Mouse (Mus musculus): Measurements from ENCODE around the gene Gm17689. TPM values are rescaled to one million over a fixed set of nuclear protein-coding genes. Genes with fewer than 3 reads are reported as not detected.

The Gm17689 gene
- not detected in 2 replicates for polyA plus RNA-seq (2014; fragmentation: Nextera tagmentation; extraction: Ambion mirVana)

DNA sequence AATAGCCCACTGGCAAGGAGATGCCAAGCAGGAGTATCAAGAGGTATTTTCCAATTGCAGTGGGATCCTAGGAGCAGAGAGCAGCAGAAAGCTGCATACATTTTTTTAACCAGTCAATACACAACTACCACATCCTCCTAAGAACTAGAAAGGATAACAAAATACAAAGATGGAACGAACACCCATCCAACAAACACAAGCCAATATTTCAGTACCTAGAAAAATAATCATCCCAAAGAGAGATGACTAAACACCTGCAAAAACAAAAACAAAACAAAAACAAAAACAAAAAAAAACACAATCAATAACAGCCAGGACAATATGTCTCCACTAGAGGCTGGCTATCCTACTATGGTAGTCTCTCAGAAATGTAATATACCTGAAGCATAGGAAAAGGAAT, at the start of gene Gm17689:
Gene Gm17689 (minus strand): TSS at position 101 of the 400 bp plus-strand sequence.
- ATAC-seq (ENCODE audit: insufficient number of reproducible peaks, low FRiP score, low TSS enrichment, low read depth) (no peak), DNase-seq (ENCODE audit: low spot score) (no peak)
- no peak within 1 kb of the TSS for H3K4me3 ChIP-seq (ENCODE audit: low read depth, low read length)
- no peak within 1 kb of the TSS for H3K4me2 ChIP-seq (ENCODE audit: low read depth, severe bottlenecking)
- no peak within 1 kb of the TSS for H3K9ac ChIP-seq (ENCODE audit: low read length)
- peaks cover 4% of the 10 kb centered on the region; the same call in 1 of the 2 replicates for H3K9me3 ChIP-seq (ENCODE audit: control insufficient read depth, low read length)
- no peaks in the 10 kb centered on the region for H3K36me3 ChIP-seq (ENCODE audit: control insufficient read depth, insufficient read depth, low read length)
- H3K27ac ChIP-seq (replicated peaks; ENCODE audit: low read depth, low read length) = no peak within 1 kb of the TSS
- 65% methylated on average over 1 of the region's 1 CpGs for WGBS
- H3K4me1 ChIP-seq (ENCODE audit: control insufficient read depth, insufficient read depth, low read length) = no peaks in the 10 kb centered on the region
- no peaks in the 10 kb centered on the region for H3K27me3 ChIP-seq (ENCODE audit: control insufficient read depth, insufficient read depth, low read length)

- no peak for ATAC-seq (ENCODE audit: insufficient number of reproducible peaks, low FRiP score, low TSS enrichment, low read depth)
- 87% methylated on average over 2 of the region's 2 CpGs for WGBS
Measured at GRCm38 (mm10) chr9:36541863-36542262, 40.6 kb downstream of the Gm17689 start, which contains the start of gene Gm5615. Gene Gm5615, minus strand, starts transcription at chr9:36541963.

More at GRCm38 (mm10) chr9:36541863-36542262, 40.6 kb downstream of the Gm17689 start, which contains the start of gene Gm5615:
- Histone ChIP-seq H3K9me3 (ENCODE audit: control insufficient read depth, low read length) (no peaks in the 10 kb centered on the region; the same call in 1 of the 2 replicates), H3K4me3 (ENCODE audit: low read depth, low read length) (no peak within 1 kb of the TSS), H3K27ac (replicated peaks; ENCODE audit: low read depth, low read length) (no peak within 1 kb of the TSS), H3K4me2 (ENCODE audit: low read depth, severe bottlenecking) (no peak within 1 kb of the TSS), H3K4me1 (ENCODE audit: control insufficient read depth, insufficient read depth, low read length) (no peaks in the 10 kb centered on the region), H3K9ac (ENCODE audit: low read length) (no peak within 1 kb of the TSS), H3K27me3 (ENCODE audit: control insufficient read depth, insufficient read depth, low read length) (no peaks in the 10 kb centered on the region), H3K36me3 (ENCODE audit: control insufficient read depth, insufficient read depth, low read length) (no peaks in the 10 kb centered on the region)
- DNase-seq (ENCODE audit: low spot score) = no peak

Other genes starting within 250 kb of the Gm17689 start
- not detected in 2 replicates for gene Gm7257, start 150.8 kb downstream of the Gm17689 start, polyA plus RNA-seq (2014; fragmentation: Nextera tagmentation; extraction: Ambion mirVana)
- not detected in 2 replicates for gene Gm9513, start 107.0 kb downstream of the Gm17689 start, polyA plus RNA-seq (2014; fragmentation: Nextera tagmentation; extraction: Ambion mirVana)
- gene Gm5615, start 40.7 kb downstream of the Gm17689 start, polyA plus RNA-seq (2014; fragmentation: Nextera tagmentation; extraction: Ambion mirVana) = not detected in 2 replicates
- gene A630095E13Rik, start 60.7 kb upstream of the Gm17689 start, polyA plus RNA-seq (2014; fragmentation: Nextera tagmentation; extraction: Ambion mirVana) = not detected in 2 replicates
- not detected in 2 replicates for gene Acrv1, start 110.6 kb upstream of the Gm17689 start, polyA plus RNA-seq (2014; fragmentation: Nextera tagmentation; extraction: Ambion mirVana)
- 72.3 and 74.3 TPM in 2 replicates for gene Chek1, start 144.4 kb upstream of the Gm17689 start, polyA plus RNA-seq (2014; fragmentation: Nextera tagmentation; extraction: Ambion mirVana)
- gene Stt3a, start 185.0 kb upstream of the Gm17689 start, polyA plus RNA-seq (2014; fragmentation: Nextera tagmentation; extraction: Ambion mirVana) = 197 and 238 TPM in 2 replicates
- gene Ei24, start 214.8 kb upstream of the Gm17689 start, polyA plus RNA-seq (2014; fragmentation: Nextera tagmentation; extraction: Ambion mirVana) = 55.5 and 73.6 TPM in 2 replicates
- 14.7 and 15.7 TPM in 2 replicates for gene Fez1, start 239.2 kb upstream of the Gm17689 start, polyA plus RNA-seq (2014; fragmentation: Nextera tagmentation; extraction: Ambion mirVana)